18 mouse cellular contexts compared by ENCODE assay signal in the genomic region with DNA sequence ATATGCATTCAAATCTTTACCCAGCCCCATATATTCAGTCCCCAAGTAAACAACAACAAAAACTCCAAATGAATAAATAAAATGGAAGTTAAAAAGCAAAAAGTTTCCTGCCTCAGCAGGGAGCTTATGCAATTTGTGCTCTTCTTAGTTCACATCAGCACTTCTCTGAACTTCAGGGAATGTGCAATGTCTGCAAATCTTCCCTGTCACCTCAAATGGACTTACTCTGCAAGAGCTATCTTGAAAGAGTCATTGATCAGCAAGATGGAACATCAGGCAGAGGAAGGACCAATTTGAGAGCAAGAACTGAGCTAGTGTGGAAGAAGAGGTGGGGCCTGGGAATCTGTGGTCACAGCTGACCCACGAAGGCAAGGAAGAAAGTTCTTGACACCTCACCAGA.
"Had no signal": no experiment of that assay in that cellular context is flagged by ENCODE, and none has a peak within 500 bp of the region (broad histone marks: within the 10 kb centered on the region; RNA-seq: fewer than 3 reads in every experiment).

No protein-coding gene starts in this region.

- H3K4me3 ChIP-seq: midbrain, embryonic 10.5 days; midbrain, embryonic 12.5 days; myocyte; neural tube, embryonic 13.5 days; neural tube, embryonic 15.5 days had no signal

- H3K4me1 ChIP-seq: midbrain, embryonic 10.5 days; midbrain, embryonic 12.5 days; neural tube, embryonic 13.5 days; neural tube, embryonic 15.5 days had no signal

- ATAC-seq: midbrain, embryonic 16.5 days had no signal

- H3K36me3 ChIP-seq: midbrain, embryonic 10.5 days; midbrain, embryonic 12.5 days; neural tube, embryonic 13.5 days; neural tube, embryonic 15.5 days had no signal

- H3K9ac ChIP-seq: lung, embryonic 14.5 days; midbrain, embryonic 12.5 days; neural tube, embryonic 13.5 days; neural tube, embryonic 15.5 days had no signal

- H3K27me3 ChIP-seq: neural tube, embryonic 15.5 days had no signal

- H3K4me2 ChIP-seq: lung, embryonic 14.5 days; midbrain, embryonic 12.5 days; neural tube, embryonic 13.5 days; neural tube, embryonic 15.5 days had no signal

- H3K27ac ChIP-seq: midbrain, embryonic 10.5 days; midbrain, embryonic 12.5 days; neural tube, embryonic 13.5 days; neural tube, embryonic 15.5 days had no signal

- DNase-seq: lung, embryonic 14.5 days; lung, postnatal 10 days; lung, postnatal 4 days; midbrain, embryonic 14.5 days; retina, postnatal 1 day; right cerebral cortex, adult 18-20 months; right cerebral cortex, postnatal 25 days; right cerebral cortex, postnatal 4 days; spleen, adult 18-20 months; thymus, adult 18-20 months; thymus, postnatal 14 days; thymus, postnatal 36 days had no signal

- H3K9me3 ChIP-seq: midbrain, embryonic 10.5 days; midbrain, embryonic 12.5 days; neural tube, embryonic 13.5 days; neural tube, embryonic 15.5 days had no signal
